Mouse (Mus musculus) CH12F3 (cell line): ENCODE data around the gene Nptn.
"Not testable (repeated sequence)": the region's sequence is repeated elsewhere in the genome, so short reads cannot be mapped to it uniquely, and the experiment has no call there.

Source experiments
- in situ Hi-C: fragments of 300-500 bp; cut with MboI; formaldehyde crosslinking; loops from 2 replicates; pipeline ENCODE4 v1.14.3; 2020; ENCODE audit warnings: low sequenced_read_pairs

The Nptn gene

GRCm38 (mm10) chr9:58557457-58558455, 24.3 kb upstream of the Nptn start:
- in situ Hi-C loops, result no loop called here

- in situ Hi-C loops, result no loop called here
Observed at GRCm38 (mm10) chr9:58560211-58560610, 21.8 kb upstream of the Nptn start.

- in situ Hi-C loops, result not testable (repeated sequence)
Observed at GRCm38 (mm10) chr9:58565945-58566344, 16.1 kb upstream of the Nptn start.

- in situ Hi-C loops, result no loop called here
Observed at GRCm38 (mm10) chr9:58567682-58568081, 14.4 kb upstream of the Nptn start.

- in situ Hi-C loops, result no loop called here
Observed at GRCm38 (mm10) chr9:58571001-58571400, 11.0 kb upstream of the Nptn start.

- in situ Hi-C loops, result no loop called here
Observed at GRCm38 (mm10) chr9:58578669-58579068, 3.4 kb upstream of the Nptn start.

GRCm38 (mm10) chr9:58580453-58581195, 1.4 kb upstream of the Nptn start:
- in situ Hi-C loops, result not testable (repeated sequence)

- in situ Hi-C loops, result no loop called here
Observed at GRCm38 (mm10) chr9:58581283-58581930, 633 bp upstream of the Nptn start.

GRCm38 (mm10) chr9:58582581-58583266, 684 bp downstream of the Nptn start:
- in situ Hi-C loops, result no loop called here

- in situ Hi-C loops, result no loop called here
Observed at GRCm38 (mm10) chr9:58583267-58583641, 1.2 kb downstream of the Nptn start.

GRCm38 (mm10) chr9:58584323-58584722, 2.3 kb downstream of the Nptn start:
- in situ Hi-C loops, result no loop called here

- in situ Hi-C loops, result no loop called here
Observed at GRCm38 (mm10) chr9:58588657-58589056, 6.6 kb downstream of the Nptn start.

GRCm38 (mm10) chr9:58595313-58595712, 13.3 kb downstream of the Nptn start:
- in situ Hi-C loops, result no loop called here

- in situ Hi-C loops, result no loop called here
Observed at GRCm38 (mm10) chr9:58613790-58614189, 31.8 kb downstream of the Nptn start.

- in situ Hi-C loops, result no loop called here
Observed at GRCm38 (mm10) chr9:58615064-58615938, 33.3 kb downstream of the Nptn start.

GRCm38 (mm10) chr9:58623009-58623408, 41.0 kb downstream of the Nptn start:
- in situ Hi-C loops, result no loop called here

GRCm38 (mm10) chr9:58627197-58627596, 45.2 kb downstream of the Nptn start:
- in situ Hi-C loops, result no loop called here

- in situ Hi-C loops, result no loop called here
Observed at GRCm38 (mm10) chr9:58630441-58630840, 48.4 kb downstream of the Nptn start.

GRCm38 (mm10) chr9:58648406-58649264, 66.6 kb downstream of the Nptn start:
- in situ Hi-C loops, result no loop called here
